Mouse (Mus musculus): ENCODE data around the gene Tcte3. TPM values are rescaled to one million over a fixed set of nuclear protein-coding genes. Genes with fewer than 3 reads are reported as not detected.
"Not testable (repeated sequence)": the region's sequence is repeated elsewhere in the genome, so short reads cannot be mapped to it uniquely, and the experiment has no call there.

Tcte3 gene
- polyA plus RNA-seq, 1 experiment: 0.50 TPM

DNA sequence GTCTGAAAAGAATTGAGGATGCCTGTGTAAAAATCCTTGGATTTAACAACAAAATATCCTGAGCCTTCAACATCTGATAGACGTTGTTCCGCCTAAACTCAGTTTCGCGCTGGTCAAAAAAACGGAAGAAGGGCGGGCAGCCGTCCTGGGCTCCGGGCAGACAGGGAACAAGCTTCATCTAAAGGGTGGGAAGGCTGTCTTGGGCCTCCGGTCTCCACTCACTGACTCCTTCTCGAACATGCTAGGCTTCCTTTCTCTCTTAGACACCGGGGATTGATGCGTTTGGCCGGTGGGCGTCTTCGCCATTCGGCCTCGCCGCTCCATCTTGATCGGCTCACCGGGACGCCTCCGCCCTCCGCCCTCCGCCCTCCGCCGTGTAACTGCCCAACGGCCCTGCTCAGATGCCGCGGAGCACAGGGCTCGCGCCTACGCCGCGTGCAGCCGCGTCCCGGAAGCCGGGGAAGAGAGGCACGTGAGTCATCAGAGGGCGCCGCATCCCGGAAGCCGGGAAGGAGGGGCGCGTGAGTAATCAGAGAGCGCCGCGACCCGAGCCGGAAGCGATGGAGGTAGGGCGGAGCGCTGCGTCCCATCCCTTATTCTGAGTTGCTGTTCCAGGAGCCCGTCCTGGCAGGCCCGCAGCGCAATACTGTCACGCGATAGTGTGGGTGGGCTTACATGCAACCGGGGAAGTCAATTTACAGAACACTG lies 31.4 kb downstream of the Tcte3 start, which contains the start of gene Gm3435:
Gm3435 (plus strand) TSS at position 471 of the 708 bp plus-strand sequence.
- not testable (repeated sequence) for H3K36me3 ChIP-seq (ENCODE audit: control insufficient read depth, insufficient read depth); H3K4me2 ChIP-seq (ENCODE audit: low read depth); H3K79me2 ChIP-seq (ENCODE audit: control insufficient read depth, insufficient read depth); H3K4me3 ChIP-seq; H3ac ChIP-seq (ENCODE audit: control insufficient read depth, insufficient read length); H3K27me3 ChIP-seq (ENCODE audit: control insufficient read depth, insufficient read depth, insufficient read length)

DNA sequence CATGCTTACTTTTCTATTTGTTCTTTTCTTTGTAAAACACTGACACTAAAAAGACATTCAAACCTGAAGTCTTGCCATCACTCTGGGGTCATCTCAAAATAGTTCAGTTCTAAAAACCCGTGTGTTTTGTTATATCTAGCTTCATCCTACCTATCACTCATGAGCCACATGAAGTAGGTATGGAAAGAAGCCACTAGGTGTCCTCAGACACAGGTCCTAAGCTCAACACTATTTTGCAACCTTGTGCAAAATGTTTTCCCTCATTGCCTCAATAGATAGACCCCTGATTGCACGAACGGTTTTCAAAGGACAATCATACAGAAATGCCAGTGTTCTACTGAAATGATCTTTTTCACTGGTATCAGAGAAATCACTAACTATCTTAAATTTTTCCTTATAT lies 32.2 kb downstream of the Tcte3 start:
- not testable (repeated sequence) for H3K4me3 ChIP-seq; H3ac ChIP-seq (ENCODE audit: control insufficient read depth, insufficient read length); H3K27me3 ChIP-seq (ENCODE audit: control insufficient read depth, insufficient read depth, insufficient read length); H3K36me3 ChIP-seq (ENCODE audit: control insufficient read depth, insufficient read depth); H3K4me2 ChIP-seq (ENCODE audit: low read depth); H3K79me2 ChIP-seq (ENCODE audit: control insufficient read depth, insufficient read depth)

DNA sequence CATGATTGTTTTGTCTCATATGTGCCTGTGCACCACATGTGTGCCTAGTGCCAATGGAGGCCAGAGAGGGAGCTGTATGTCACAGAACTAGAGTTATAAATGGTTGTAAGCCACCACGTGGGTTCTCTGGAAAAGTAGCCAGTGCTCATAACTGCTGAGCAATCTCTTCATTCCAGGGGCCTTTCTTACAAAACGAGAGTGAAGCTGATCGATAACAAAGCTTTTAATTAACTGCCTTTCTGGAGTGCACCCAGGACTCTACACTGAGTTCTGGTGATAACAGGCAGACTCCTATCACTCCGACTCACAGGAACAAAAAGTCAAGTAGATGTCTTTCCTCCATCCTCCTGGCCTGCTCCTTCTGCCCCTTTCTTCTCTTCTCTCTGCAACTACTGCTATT lies 41.2 kb downstream of the Tcte3 start:
- H3K36me3 ChIP-seq (ENCODE audit: control insufficient read depth, insufficient read depth); H3K4me2 ChIP-seq (ENCODE audit: low read depth); H3K79me2 ChIP-seq (ENCODE audit: control insufficient read depth, insufficient read depth); H3K4me3 ChIP-seq; H3ac ChIP-seq (ENCODE audit: control insufficient read depth, insufficient read length); H3K27me3 ChIP-seq (ENCODE audit: control insufficient read depth, insufficient read depth, insufficient read length): not testable (repeated sequence)

DNA sequence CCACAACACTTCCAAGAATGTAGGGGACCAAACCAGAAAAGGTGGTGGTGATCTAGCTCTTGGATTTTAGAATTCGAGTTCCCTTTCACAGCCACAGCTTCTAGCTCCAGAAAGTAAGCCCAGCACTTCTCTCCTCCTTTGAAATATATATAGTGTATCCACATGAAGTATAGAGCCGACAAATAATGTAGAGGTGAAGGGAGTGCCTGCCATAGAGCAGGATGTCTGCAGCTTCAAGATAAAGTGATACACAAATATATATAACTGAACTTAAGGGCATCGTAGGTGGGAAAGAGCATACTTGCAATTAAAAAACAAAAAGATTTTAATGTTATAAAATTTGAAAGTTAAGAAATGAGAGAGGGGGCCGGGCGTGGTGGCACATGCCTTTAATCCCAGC lies 47.1 kb downstream of the Tcte3 start:
- H3K4me3 ChIP-seq; H3K4me2 ChIP-seq (ENCODE audit: low read depth); H3K36me3 ChIP-seq (ENCODE audit: control insufficient read depth, insufficient read depth); H3K79me2 ChIP-seq (ENCODE audit: control insufficient read depth, insufficient read depth); H3K27me3 ChIP-seq (ENCODE audit: control insufficient read depth, insufficient read depth, insufficient read length); H3ac ChIP-seq (ENCODE audit: control insufficient read depth, insufficient read length): not testable (repeated sequence)

DNA sequence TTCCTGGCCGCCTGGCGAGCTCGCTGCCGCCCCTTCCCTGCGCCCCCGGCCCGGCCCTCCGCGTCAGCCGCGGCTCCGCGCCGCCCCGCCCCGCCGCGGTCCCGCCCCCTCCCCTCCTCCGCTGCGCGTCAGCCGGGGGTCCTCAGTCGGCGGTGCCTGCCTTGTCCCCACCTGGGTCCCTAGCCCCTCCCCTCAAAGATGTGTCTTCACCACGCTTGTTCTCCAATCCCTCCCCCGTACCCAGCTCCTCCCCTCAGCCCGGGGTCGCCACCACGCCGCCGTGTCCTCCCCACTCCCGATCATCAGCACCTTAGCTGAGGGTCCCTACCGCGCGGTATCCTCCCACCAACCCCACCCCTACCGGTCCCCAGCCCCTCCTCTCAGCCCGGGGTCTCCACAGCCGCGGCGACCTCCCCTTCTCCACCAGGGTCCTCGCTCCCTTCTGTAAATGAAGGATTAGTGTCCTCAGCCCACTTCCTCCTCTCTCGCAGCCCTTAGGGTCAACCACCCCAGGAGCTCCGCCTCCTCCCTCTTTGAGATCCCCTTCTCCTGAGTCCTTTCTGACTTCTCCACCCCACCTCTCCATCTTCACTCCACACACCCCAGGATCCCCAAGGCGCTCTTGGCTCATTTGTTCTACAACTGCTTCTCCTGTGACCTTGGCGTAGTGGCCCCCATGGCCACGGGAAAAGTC lies 48.0 kb downstream of the Tcte3 start:
- H3K4me3 ChIP-seq; H3ac ChIP-seq (ENCODE audit: control insufficient read depth, insufficient read length); H3K36me3 ChIP-seq (ENCODE audit: control insufficient read depth, insufficient read depth); H3K79me2 ChIP-seq (ENCODE audit: control insufficient read depth, insufficient read depth); H3K4me2 ChIP-seq (ENCODE audit: low read depth); H3K27me3 ChIP-seq (ENCODE audit: control insufficient read depth, insufficient read depth, insufficient read length): not testable (repeated sequence)

DNA sequence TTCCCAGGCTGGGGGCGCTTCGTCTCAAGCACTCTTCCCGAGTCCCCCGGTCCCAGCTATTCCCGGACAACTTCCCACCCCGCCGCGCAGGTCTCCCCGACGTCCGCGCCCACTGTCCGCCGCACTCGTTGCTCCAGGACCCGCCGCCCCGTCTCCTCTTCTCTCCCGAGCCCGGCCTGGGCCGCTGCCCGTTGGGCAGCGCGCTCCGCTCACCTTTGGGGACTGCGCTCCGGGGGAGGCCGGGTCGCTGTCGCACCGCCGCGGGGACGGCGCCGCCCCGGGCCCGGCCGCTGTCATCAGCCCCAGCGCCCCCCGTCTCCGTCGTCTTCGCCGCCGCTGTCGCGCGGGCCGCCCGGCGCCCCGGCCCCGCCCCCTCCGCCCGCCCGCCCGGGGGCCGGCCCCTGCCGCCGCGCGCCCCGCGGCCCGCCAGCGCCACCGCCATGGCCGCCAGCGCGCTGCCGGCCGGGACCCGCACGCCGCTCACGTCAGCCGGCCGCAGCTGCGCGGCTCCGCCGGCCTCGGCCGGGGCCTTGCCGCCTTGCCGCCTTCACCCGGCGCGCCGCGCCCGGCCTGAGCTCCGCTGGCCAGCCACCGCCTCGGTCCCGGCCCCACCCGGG lies 48.7 kb downstream of the Tcte3 start:
- not testable (repeated sequence) for H3K4me3 ChIP-seq; H3K36me3 ChIP-seq (ENCODE audit: control insufficient read depth, insufficient read depth); H3ac ChIP-seq (ENCODE audit: control insufficient read depth, insufficient read length); H3K4me2 ChIP-seq (ENCODE audit: low read depth); H3K27me3 ChIP-seq (ENCODE audit: control insufficient read depth, insufficient read depth, insufficient read length); H3K79me2 ChIP-seq (ENCODE audit: control insufficient read depth, insufficient read depth)

DNA sequence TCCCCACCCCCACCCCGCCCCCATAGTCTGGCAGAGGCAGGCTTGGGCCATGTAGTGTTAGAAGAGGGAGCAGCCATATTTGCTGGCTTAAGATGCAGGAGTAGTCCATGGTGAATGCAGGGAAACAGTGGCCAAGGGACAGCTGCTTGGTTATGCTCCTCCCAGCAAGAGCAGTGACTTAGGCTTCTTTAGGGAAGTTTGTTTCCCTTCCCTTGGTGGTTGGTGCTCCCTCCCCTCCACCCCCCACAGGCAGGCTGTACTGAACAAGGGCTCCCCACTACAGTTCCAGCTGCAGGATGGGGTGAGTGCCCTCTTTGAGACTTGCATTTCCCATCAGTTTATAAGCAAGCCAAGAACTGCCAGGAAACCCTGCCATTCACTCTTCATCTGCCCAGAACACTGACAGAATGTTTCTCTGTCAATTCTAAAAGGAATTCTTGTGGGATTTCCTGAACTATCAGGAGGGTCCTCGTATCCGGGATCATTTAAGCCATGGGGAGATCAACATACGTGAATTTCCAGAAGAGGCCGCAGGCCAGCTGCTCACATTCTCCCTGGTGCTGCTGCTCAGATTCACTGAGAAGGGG lies 51.1 kb downstream of the Tcte3 start:
- not testable (repeated sequence) for H3K79me2 ChIP-seq (ENCODE audit: control insufficient read depth, insufficient read depth); H3K36me3 ChIP-seq (ENCODE audit: control insufficient read depth, insufficient read depth); H3ac ChIP-seq (ENCODE audit: control insufficient read depth, insufficient read length); H3K4me3 ChIP-seq; H3K27me3 ChIP-seq (ENCODE audit: control insufficient read depth, insufficient read depth, insufficient read length)
- H3K4me2 ChIP-seq (ENCODE audit: low read depth): peak overlapping the region; percentile 65

DNA sequence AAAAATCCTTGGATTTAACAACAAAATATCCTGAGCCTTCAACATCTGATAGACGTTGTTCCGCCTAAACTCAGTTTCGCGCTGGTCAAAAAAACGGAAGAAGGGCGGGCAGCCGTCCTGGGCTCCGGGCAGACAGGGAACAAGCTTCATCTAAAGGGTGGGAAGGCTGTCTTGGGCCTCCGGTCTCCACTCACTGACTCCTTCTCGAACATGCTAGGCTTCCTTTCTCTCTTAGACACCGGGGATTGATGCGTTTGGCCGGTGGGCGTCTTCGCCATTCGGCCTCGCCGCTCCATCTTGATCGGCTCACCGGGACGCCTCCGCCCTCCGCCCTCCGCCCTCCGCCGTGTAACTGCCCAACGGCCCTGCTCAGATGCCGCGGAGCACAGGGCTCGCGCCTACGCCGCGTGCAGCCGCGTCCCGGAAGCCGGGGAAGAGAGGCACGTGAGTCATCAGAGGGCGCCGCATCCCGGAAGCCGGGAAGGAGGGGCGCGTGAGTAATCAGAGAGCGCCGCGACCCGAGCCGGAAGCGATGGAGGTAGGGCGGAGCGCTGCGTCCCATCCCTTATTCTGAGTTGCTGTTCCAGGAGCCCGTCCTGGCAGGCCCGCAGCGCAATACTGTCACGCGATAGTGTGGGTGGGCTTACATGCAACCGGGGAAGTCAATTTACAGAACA lies 62.8 kb downstream of the Tcte3 start, which contains the start of the genes 9030025P20Rik and Gm3417:
9030025P20Rik (plus strand) TSS at position 107 of the 677 bp plus-strand sequence.
Gm3417 (minus strand) TSS at position 429 of the 677 bp plus-strand sequence.
- H3K4me3 ChIP-seq; H3K4me2 ChIP-seq (ENCODE audit: low read depth); H3K27me3 ChIP-seq (ENCODE audit: control insufficient read depth, insufficient read depth, insufficient read length); H3K79me2 ChIP-seq (ENCODE audit: control insufficient read depth, insufficient read depth); H3K36me3 ChIP-seq (ENCODE audit: control insufficient read depth, insufficient read depth); H3ac ChIP-seq (ENCODE audit: control insufficient read depth, insufficient read length): not testable (repeated sequence)

DNA sequence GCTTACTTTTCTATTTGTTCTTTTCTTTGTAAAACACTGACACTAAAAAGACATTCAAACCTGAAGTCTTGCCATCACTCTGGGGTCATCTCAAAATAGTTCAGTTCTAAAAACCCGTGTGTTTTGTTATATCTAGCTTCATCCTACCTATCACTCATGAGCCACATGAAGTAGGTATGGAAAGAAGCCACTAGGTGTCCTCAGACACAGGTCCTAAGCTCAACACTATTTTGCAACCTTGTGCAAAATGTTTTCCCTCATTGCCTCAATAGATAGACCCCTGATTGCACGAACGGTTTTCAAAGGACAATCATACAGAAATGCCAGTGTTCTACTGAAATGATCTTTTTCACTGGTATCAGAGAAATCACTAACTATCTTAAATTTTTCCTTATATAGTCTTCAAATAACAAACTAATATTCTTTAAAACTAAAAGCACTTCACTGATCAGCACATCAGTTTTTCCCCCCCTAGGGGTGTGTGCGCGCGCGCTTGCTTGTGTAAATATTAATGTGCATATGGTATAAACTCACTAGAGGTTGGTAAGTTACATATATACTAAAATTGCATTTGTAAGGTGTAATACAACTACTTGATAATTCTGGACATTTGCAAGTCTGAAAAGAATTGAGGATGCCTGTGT lies 63.4 kb downstream of the Tcte3 start:
- H3K79me2 ChIP-seq (ENCODE audit: control insufficient read depth, insufficient read depth); H3K4me2 ChIP-seq (ENCODE audit: low read depth); H3K36me3 ChIP-seq (ENCODE audit: control insufficient read depth, insufficient read depth); H3K4me3 ChIP-seq; H3K27me3 ChIP-seq (ENCODE audit: control insufficient read depth, insufficient read depth, insufficient read length); H3ac ChIP-seq (ENCODE audit: control insufficient read depth, insufficient read length): not testable (repeated sequence)

Other genes starting within 250 kb of the Tcte3 start
- 8.0 TPM for gene Wdr27, start 98.3 kb downstream of the Tcte3 start, polyA plus RNA-seq (2012; fragmentation: generic; extraction: Trizol)
- gene 1600012H06Rik, start 98.3 kb downstream of the Tcte3 start, polyA plus RNA-seq (2012; fragmentation: generic; extraction: Trizol): 8.3 TPM
- 216 TPM for gene Phf10, start 80.2 kb downstream of the Tcte3 start, polyA plus RNA-seq (2012; fragmentation: generic; extraction: Trizol)
- gene 9030025P20Rik, start 63.0 kb downstream of the Tcte3 start, polyA plus RNA-seq (2012; fragmentation: generic; extraction: Trizol): 5.7 TPM
- 0.31 TPM for gene Gm3417, start 62.7 kb downstream of the Tcte3 start, polyA plus RNA-seq (2012; fragmentation: generic; extraction: Trizol)
- 2.9 TPM for gene Gm3435, start 31.3 kb downstream of the Tcte3 start, polyA plus RNA-seq (2012; fragmentation: generic; extraction: Trizol)
- 20.2 TPM for gene Ermard, start 280 bp downstream of the Tcte3 start, polyA plus RNA-seq (2012; fragmentation: generic; extraction: Trizol)
- gene Gm3448, start within 50 bp of the Tcte3 start, polyA plus RNA-seq (2012; fragmentation: generic; extraction: Trizol): 0.31 TPM